Mouse (Mus musculus): ENCODE results near the gene Timm8a2. TPM values are rescaled to one million over a fixed set of nuclear protein-coding genes. Genes with fewer than 3 reads are reported as not detected.
A peak's percentile ranks its signal among the peaks of the same experiment; 100 is the strongest.

Timm8a2 gene
- total and polyA plus RNA-seq, 3 experiments: not detected

DNA sequence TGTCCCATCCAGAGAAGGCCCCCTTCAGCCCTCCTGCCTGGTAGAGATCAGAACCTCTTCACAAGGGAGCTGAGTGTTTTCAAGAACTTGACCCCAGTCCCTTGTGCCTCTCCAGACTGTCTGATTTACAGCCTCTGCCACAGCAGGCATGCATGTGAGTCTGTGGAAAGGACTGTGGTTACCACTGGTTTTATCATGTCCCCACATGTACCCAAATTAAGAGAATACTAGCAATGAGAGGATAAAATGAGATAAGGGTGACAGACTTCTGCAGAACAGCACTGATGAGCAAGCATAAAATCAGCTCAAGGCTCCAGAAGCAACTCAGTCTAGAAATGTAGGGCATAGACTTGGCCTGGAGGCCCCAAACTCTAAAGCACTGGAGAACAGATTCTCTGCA lies 10.5 kb upstream of the Timm8a2 start:
- TF ChIP-seq POLR2AphosphoS2 (IDR thresholded peaks at IDR 0.05; ENCODE audit: low read depth, low read length) (no peak), ELF1 (IDR thresholded peaks at IDR 0.05; ENCODE audit: low read depth, low read length) (no peak), SIN3A (IDR thresholded peaks at IDR 0.05; ENCODE audit: low read length) (no peak), TBP (conservative IDR thresholded peaks at IDR 0.05; ENCODE audit: low read depth, low read length) (no peak), ZC3H11A (IDR thresholded peaks at IDR 0.05; ENCODE audit: low read depth, low read length) (no peak), IRF4 (IDR thresholded peaks at IDR 0.05; ENCODE audit: low read depth, low read length) (no peak), PAX5 (IDR thresholded peaks at IDR 0.05; ENCODE audit: low read length) (no peak), CHD2 (IDR thresholded peaks at IDR 0.05; ENCODE audit: low read length) (no peak), GABPA (IDR thresholded peaks at IDR 0.05; ENCODE audit: insufficient replicate concordance, low read depth, low read length) (no peak), MEF2A (IDR thresholded peaks at IDR 0.05; ENCODE audit: borderline replicate concordance, low read depth, low read length) (no peak), CHD1 (IDR thresholded peaks at IDR 0.05; ENCODE audit: low read depth, low read length) (no peak), RAD21 (IDR thresholded peaks at IDR 0.05; ENCODE audit: low read depth, low read length) (no peak)
- in situ Hi-C loops (cut with MboI; ENCODE audit: low pct_ligation_motif_present, low pct_unique_long_range_greater_than_20kb, low sequenced_read_pairs): no loop called here

GRCm38 (mm10) chr14:122028926-122029745 lies 5.3 kb upstream of the Timm8a2 start:
- peak; percentile 69 for DNase-seq (ENCODE audit: extremely low read depth)
- Histone ChIP-seq H3K36me3 (replicated peaks in 1 of 2; ENCODE audit: control insufficient read depth in 1 of 2, insufficient read depth in 1 of 2, low read length in 1 of 2) (peaks cover 0 to 2% of the 10 kb centered on the region in 2 experiments), H3K4me1 (ENCODE audit: control insufficient read depth in 1 of 2, insufficient read depth in 2 of 2) (peaks cover 16 to 43% of the 10 kb centered on the region in 2 experiments), H3K27ac (ENCODE audit: insufficient read depth, low read depth) (peak overlapping the region; percentile 8; the same call in 1 of the 2 replicates), H3K79me2 (replicated peaks; ENCODE audit: control insufficient read depth, extremely low read depth, insufficient read depth, poor library complexity, severe bottlenecking) (no peaks in the 10 kb centered on the region), H3K27me3 (replicated peaks) (no peaks in the 10 kb centered on the region), H3K9me3 (replicated peaks; ENCODE audit: low read length) (no peaks in the 10 kb centered on the region), H3K4me2 (ENCODE audit: insufficient read depth, low read depth, poor library complexity, severe bottlenecking) (peak overlapping the region; percentile 8; the same call in 1 of the 2 replicates), H3K9ac (ENCODE audit: insufficient read depth, low read depth) (no peak overlapping the region), H3K4me3 (replicated peaks in 1 of 3; ENCODE audit: low read depth in 2 of 3, low read length in 2 of 3, poor library complexity in 1 of 3) (no peak overlapping the region)
- in situ Hi-C loops (cut with MboI; ENCODE audit: low pct_ligation_motif_present, low pct_unique_long_range_greater_than_20kb, low sequenced_read_pairs) (no loop called here), dilution Hi-C loops (cut with MboI; ENCODE audit: extremely low pct_ligation_motif_present, extremely low pct_unique_long_range_greater_than_20kb, low sequenced_read_pairs) (no loop called here)
- TF ChIP-seq POLR2A (IDR thresholded peaks at IDR 0.05; ENCODE audit: low read depth, low read length): 0 out of 2 replicates have a peak, but pooled peaks have one; percentile 35
- TF ChIP-seq CTCF (conservative IDR thresholded peaks at IDR 0.05 in 1 of 2, IDR thresholded peaks at IDR 0.05 in 1 of 2; ENCODE audit: low read depth in 2 of 2, low read length in 2 of 2): no peak
- TF ChIP-seq IRF4 (IDR thresholded peaks at IDR 0.05; ENCODE audit: low read depth, low read length): peak; percentile 41; the same call in 1 of the 2 replicates
- TF ChIP-seq RCOR1 (conservative IDR thresholded peaks at IDR 0.05; ENCODE audit: low read depth, low read length): no peak
- peak; percentile 61; the same call in 1 of the 2 replicates for TF ChIP-seq TBP (conservative IDR thresholded peaks at IDR 0.05; ENCODE audit: low read depth, low read length)
- TF ChIP-seq EP300 (IDR thresholded peaks at IDR 0.05; ENCODE audit: low read length): peak; percentile 45; the same call in 1 of the 2 replicates
- TF ChIP-seq UBTF (IDR thresholded peaks at IDR 0.05; ENCODE audit: low read depth, low read length): peak; percentile 49; the same call in 1 of the 2 replicates
- no peak for TF ChIP-seq USF1 (IDR thresholded peaks at IDR 0.05; ENCODE audit: low read depth, low read length)

More for the DNA sequence above, 10.5 kb upstream of the Timm8a2 start:
- no peaks in the 10 kb centered on the region for H3K27me3 ChIP-seq (replicated peaks)
- no peak overlapping the region for H3K9ac ChIP-seq (ENCODE audit: insufficient read depth, low read depth)
- dilution Hi-C loops (cut with MboI; ENCODE audit: extremely low pct_ligation_motif_present, extremely low pct_unique_long_range_greater_than_20kb, low sequenced_read_pairs): no loop called here
- no peaks in the 10 kb centered on the region for H3K79me2 ChIP-seq (replicated peaks; ENCODE audit: control insufficient read depth, extremely low read depth, insufficient read depth, poor library complexity, severe bottlenecking)
- H3K4me2 ChIP-seq (ENCODE audit: insufficient read depth, low read depth, poor library complexity, severe bottlenecking): no peak overlapping the region
- H3K9me3 ChIP-seq (replicated peaks; ENCODE audit: low read length): no peaks in the 10 kb centered on the region
- no peak for DNase-seq (ENCODE audit: extremely low read depth)
- peaks cover 31 to 69% of the 10 kb centered on the region in 2 experiments for H3K4me1 ChIP-seq (ENCODE audit: control insufficient read depth in 1 of 2, insufficient read depth in 2 of 2)
- H3K4me3 ChIP-seq (replicated peaks in 1 of 3; ENCODE audit: low read depth in 2 of 3, low read length in 2 of 3, poor library complexity in 1 of 3): no peak overlapping the region
- H3K27ac ChIP-seq (ENCODE audit: insufficient read depth, low read depth): no peak overlapping the region
- H3K36me3 ChIP-seq (replicated peaks in 1 of 2; ENCODE audit: control insufficient read depth in 1 of 2, insufficient read depth in 1 of 2, low read length in 1 of 2): peaks cover 8 to 28% of the 10 kb centered on the region in 2 experiments
